Mouse (Mus musculus) frontal cortex, adult 2 months (tissue): ENCODE data around the gene Olfr452. TPM values are rescaled to one million over a fixed set of nuclear protein-coding genes. Genes with fewer than 3 reads are reported as not detected.

Experiments used
- DNase-seq, 2 experiments: peaks; one replicate each; pipeline ENCODE4 v3.0.0; 2022; ENCODE audit warnings: low spot score in 1 of 2; ENCODE audit errors: extremely low spot score in 1 of 2
- polyA plus RNA-seq: library from polyadenylated mRNA; depleted of rRNA; stranded (reverse); fragments of >200 nt; gene quantifications from 2 replicates; pipeline ENCODE4 v1.2.3, GENCODE M21; 2012; rRNA removed

Gene Olfr452
- not detected in 2 replicates for polyA plus RNA-seq

- DNase-seq, result no peak
These were observed at the start of gene Olfr452 for GRCm38 (mm10) chr6:42784793-42785192. Gene Olfr452 (plus strand): TSS chr6:42785093.

DNA sequence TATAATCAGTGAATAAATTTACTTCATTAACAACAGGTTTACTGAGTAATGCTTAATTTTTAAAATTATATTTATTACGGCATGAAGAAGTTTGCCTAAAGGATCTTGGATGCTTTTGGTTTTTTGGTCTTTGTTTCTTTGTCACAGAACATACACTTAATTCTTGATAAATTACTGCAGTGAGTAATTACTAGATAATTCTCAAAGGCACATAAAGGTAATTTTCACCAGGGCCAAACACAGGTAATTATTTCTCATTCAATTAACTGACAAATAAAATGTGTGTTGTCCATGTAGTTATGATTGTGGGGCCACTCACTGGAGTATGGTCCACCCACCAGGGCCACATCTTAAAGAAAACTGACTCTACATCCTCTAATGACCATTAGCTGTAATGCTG lies 45.8 kb upstream of the Olfr452 start, which contains the start of gene Olfr453:
Olfr453 (plus strand) TSS at position 301 of the 400 bp plus-strand sequence.
- DNase-seq, result no peak

DNA sequence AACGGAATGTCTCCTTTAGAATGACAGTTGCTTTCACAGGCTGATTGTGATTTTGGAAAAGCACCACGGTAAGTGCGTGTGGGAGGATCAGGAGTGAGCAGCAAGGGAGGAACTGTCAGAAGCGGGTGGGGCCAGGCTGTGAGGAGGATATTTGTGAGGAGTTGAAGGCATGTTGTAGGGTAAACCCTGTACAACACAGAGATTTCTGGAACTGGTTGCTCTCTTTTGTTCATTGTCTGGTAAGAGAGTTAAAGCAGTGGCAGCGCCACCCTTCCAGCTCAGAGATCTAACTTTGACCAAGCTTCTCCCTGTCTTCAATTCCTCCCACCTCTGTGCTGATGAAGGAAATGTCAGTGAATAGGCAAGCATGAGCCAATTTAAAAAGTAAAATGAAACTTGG lies 42.6 kb upstream of the Olfr452 start:
- DNase-seq, result peak in 1 of 2 experiments; percentile 24

DNA sequence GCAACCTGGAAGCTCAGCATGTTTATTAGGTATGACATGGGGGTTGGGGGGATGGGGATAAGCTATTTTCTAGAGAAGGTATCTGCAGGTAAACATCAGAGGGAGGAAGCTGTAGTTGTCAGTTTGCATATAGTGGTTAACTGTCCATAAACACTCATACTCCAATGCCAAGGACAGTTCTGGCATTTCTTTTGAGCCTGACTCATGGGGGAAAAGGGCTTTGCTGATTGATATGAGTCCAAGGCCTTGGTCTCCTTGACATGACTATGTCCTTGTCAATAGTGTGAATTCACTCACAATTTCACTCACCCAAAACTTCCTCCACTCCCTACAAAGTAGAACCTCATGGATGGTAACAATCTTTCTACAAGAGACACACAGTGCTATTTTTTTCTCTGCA lies 37.0 kb upstream of the Olfr452 start:
- no peak for DNase-seq

GRCm38 (mm10) chr6:42756104-42756503 lies 28.8 kb upstream of the Olfr452 start, which contains the start of gene Olfr38:
Gene Olfr38 (plus strand): TSS chr6:42756404.
- DNase-seq, result no peak

- no peak for DNase-seq
These were observed 7.8 kb upstream of the Olfr452 start for GRCm38 (mm10) chr6:42777066-42777465.

DNA sequence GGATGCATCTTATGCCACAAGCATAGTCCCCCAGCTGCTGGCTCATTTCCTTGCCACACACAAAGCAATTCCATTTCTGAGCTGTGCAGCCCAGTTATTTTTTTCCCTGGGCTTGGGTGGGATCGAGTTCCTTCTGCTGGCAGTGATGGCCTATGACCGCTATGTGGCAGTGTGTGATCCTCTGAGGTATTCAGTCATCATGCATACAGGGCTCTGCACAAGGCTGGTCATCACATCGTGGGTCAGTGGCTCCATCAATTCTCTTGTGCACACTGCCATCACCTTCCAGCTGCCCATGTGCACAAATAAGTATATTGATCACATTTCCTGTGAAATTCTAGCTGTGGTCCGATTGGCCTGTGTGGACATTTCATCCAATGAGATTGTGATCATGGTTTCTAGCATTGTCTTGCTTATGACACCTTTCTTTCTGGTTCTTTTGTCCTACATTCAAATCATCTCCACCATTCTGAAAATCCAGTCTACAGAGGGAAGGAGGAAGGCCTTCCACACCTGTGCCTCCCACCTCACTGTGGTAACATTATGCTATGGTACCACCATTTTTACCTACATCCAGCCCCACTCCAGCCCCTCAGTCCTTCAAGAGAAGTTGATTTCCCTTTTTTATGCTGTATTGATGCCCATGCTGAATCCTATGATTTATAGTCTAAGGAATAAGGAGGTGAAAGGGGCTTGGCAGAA lies 5.5 kb downstream of the Olfr452 start:
- no peak for DNase-seq

DNA sequence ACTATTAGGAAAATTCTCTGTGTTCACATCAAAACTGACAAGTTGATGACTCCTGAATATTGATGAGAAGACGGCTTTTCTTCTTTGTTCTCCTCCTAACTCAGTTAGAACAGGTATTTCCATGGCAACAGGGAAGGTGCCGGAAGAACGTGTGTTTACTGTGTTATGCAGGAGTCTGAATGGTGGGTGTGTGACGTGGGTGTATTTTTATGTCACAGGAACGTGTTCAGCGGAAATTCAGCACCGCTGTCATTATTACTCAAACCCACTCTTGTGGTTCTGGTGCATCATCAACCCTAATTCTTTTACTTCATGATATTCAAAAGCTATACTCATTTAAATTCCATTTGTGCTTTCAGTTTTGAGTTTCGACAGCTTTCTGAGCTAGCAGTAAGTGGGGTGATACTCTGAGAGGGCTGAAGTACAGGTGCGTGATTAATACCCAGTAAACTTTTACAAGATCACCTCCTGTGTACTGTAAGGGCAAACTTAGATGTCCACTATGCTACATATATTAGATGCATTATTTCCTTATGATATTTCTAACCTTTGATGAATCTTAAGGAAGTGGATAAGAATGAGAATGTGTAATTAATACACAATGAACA lies 6.2 kb downstream of the Olfr452 start:
- DNase-seq, result peak in 1 of 2 experiments; percentile 25

DNA sequence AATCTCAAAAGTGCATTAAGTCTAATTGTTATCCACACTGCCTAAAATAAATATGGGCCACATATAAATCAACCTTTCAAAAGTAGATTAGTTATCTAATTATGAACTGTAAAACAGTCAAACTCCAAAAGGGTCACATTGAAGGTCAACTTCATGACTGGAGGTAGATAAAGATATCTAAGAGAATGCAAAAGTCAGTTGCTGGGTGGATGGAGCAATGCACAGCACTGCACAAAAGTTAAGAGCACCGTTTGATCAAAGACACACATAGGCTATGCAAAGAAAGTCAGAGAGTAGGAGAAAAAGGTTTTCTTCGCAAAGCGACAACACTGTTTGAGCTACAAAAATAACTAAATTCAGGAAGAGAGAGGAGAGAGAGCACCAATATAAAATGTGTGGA lies 10.1 kb downstream of the Olfr452 start:
- DNase-seq, result no peak

DNA sequence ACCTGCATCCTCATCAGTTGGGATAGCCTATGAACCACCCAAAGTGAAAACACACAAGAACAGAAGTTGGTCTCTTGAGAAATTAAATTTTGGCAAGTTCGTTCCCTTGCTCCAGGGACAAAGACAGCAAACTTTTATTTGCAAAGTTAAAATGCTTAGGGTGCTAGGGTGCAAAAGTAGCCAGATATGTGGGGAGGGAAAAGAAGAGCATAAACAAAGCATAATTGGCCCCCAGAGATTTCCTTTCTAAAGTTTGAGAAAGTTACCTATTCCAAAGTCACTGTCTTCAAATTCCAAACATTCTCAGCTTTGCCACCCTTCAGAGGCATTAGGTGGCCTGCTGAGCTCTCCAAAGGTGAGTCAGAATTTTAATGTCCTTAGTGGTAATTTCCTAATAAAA lies 26.7 kb downstream of the Olfr452 start, which contains the start of gene Olfr450:
Olfr450 (plus strand) TSS at position 301 of the 400 bp plus-strand sequence.
- no peak for DNase-seq

GRCm38 (mm10) chr6:42834084-42834483 lies 49.2 kb downstream of the Olfr452 start, which contains the start of gene Olfr449:
Gene Olfr449 (plus strand): TSS chr6:42834384.
- no peak for DNase-seq

Other genes starting within 250 kb of the Olfr452 start
- not detected in 2 replicates for gene Olfr455, start 237.5 kb upstream of the Olfr452 start, polyA plus RNA-seq
- gene Tcaf3, start 187.4 kb upstream of the Olfr452 start, polyA plus RNA-seq, result not detected in 2 replicates
- gene Tcaf2, start 139.8 kb upstream of the Olfr452 start, polyA plus RNA-seq, result 0.62 and 0.63 TPM in 2 replicates
- gene Tcaf1, start 75.0 kb upstream of the Olfr452 start, polyA plus RNA-seq, result 107 and 119 TPM in 2 replicates
- not detected in 2 replicates for gene Olfr453, start 45.7 kb upstream of the Olfr452 start, polyA plus RNA-seq
- gene Olfr38, start 28.7 kb upstream of the Olfr452 start, polyA plus RNA-seq, result not detected in 2 replicates
- gene Olfr450, start 26.8 kb downstream of the Olfr452 start, polyA plus RNA-seq, result not detected in 2 replicates
- gene Olfr449, start 49.3 kb downstream of the Olfr452 start, polyA plus RNA-seq, result 0.13 TPM in 1 of 2 replicates, not detected in the other
- not detected in 2 replicates for gene Olfr448, start 105.3 kb downstream of the Olfr452 start, polyA plus RNA-seq
- not detected in 2 replicates for gene Olfr447, start 123.8 kb downstream of the Olfr452 start, polyA plus RNA-seq
- not detected in 2 replicates for gene Olfr446, start 136.3 kb downstream of the Olfr452 start, polyA plus RNA-seq
- not detected in 2 replicates for gene Olfr444, start 164.0 kb downstream of the Olfr452 start, polyA plus RNA-seq